Mouse (Mus musculus): Measurements from ENCODE around the gene Cep57l1.

The Cep57l1 gene

GRCm38 (mm10) chr10:41677396-41677795 is 132.3 kb downstream of the Cep57l1 start:
- intact Hi-C loops (cut with DNase I), result no loop called here

GRCm38 (mm10) chr10:41676661-41677061 is 133.0 kb downstream of the Cep57l1 start:
- intact Hi-C loops (cut with DNase I), result no loop called here

- intact Hi-C loops (cut with DNase I), result no loop called here
Measured at GRCm38 (mm10) chr10:41675842-41676571, 133.7 kb downstream of the Cep57l1 start.

GRCm38 (mm10) chr10:41675243-41675642 is 134.4 kb downstream of the Cep57l1 start:
- intact Hi-C loops (cut with DNase I), result no loop called here

- intact Hi-C loops (cut with DNase I), result no loop called here
Measured at GRCm38 (mm10) chr10:41674362-41674761, 135.3 kb downstream of the Cep57l1 start.

- intact Hi-C loops (cut with DNase I), result no loop called here
Measured at GRCm38 (mm10) chr10:41670196-41670595, 139.5 kb downstream of the Cep57l1 start.

Small RNA genes lying within 50 kb of the gene (microRNA-seq; reads per million reads assigned to microRNA genes)
- gene Mir3473b, result 0 reads per million in 2 experiments
